8 mouse cellular contexts compared by ENCODE assay signal in the genomic region with DNA sequence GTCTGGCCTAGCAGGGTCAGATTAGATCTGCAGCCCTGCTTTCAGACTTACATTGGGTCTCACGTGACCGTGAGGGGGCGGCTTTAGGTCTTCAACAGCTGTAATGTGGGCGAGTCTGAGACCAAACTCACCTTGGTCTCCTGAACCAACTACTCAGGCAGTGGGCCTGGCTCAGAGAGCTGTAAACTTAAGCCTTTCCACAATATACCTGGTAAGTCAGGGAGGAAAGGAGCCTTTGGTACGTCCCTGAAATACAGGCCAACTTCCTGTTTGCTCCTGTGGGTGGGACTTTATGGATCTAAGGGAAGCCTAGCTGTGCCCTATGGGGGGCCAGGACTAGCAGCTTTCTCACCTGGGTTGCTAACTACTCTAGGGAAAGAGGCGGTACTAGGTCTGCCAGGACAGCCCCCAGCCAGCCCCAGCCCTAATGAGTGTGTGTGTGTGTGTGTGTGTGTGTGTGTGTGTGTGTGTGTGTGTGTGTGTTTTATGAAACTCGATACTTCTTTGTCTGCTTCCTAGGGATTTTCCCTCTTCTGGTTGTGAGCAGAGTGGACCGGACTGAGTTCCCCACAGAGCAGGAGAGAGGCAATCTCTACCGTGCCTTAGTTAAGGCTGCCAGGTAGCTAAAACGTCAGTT. TPM values are rescaled to one million over a fixed set of nuclear protein-coding genes. Genes with fewer than 3 reads are reported as not detected.
DNase-seq lines count a peak whose midpoint lies in the region; ATAC-seq and TF ChIP-seq lines count a peak whose summit lies in the region.

A gene (plus strand): TSS at position 80 of the 637 bp plus-strand sequence.

- H3K4me3 ChIP-seq in heart, embryonic 11.5 days (ENCODE audit: low read depth, low read length) = peak within 1 kb of the TSS; percentile 80
- H3K4me3 ChIP-seq in kidney, embryonic 15.5 days (replicated peaks) = peak within 1 kb of the TSS; percentile 69
- peak within 1 kb of the TSS; percentile 68 for H3K4me3 ChIP-seq in lung, adult 2 months (replicated peaks; ENCODE audit: extremely low read depth, low read depth, low read length)
- peak within 1 kb of the TSS; percentile 63 for H3K4me3 ChIP-seq in stomach, postnatal 0 days (ENCODE audit: low read depth, low read length)

- peak within 1 kb of the TSS; percentile 99 for H3K27ac ChIP-seq in heart, embryonic 11.5 days (ENCODE audit: low read depth, low read length)
- peak within 1 kb of the TSS; percentile 100 for H3K27ac ChIP-seq in kidney, embryonic 15.5 days
- peak within 1 kb of the TSS; percentile 99 for H3K27ac ChIP-seq in stomach, postnatal 0 days (replicated peaks)

- no peak for ATAC-seq in heart, embryonic 11.5 days (replicated peaks; ENCODE audit: insufficient number of reproducible peaks, low FRiP score, low TSS enrichment)
- 0 out of 2 replicates have a peak, but pooled peaks have one; percentile 1 for ATAC-seq in kidney, embryonic 15.5 days (replicated peaks; ENCODE audit: low FRiP score)
- peak; percentile 82 for ATAC-seq in stomach, postnatal 0 days (ENCODE audit: low FRiP score, low TSS enrichment)

- H3K36me3 ChIP-seq in heart, embryonic 11.5 days (ENCODE audit: control insufficient read depth, insufficient read depth, low read length) = peaks cover 8% of the 10 kb centered on the region; the same call in 1 of the 2 replicates
- H3K36me3 ChIP-seq in kidney, embryonic 15.5 days = peaks cover 30% of the 10 kb centered on the region
- H3K36me3 ChIP-seq in stomach, postnatal 0 days (ENCODE audit: control insufficient read depth, insufficient read depth, low read length) = peaks cover 3% of the 10 kb centered on the region; the same call in 1 of the 2 replicates

- peaks cover 18% of the 10 kb centered on the region for H3K4me1 ChIP-seq in heart, embryonic 11.5 days (ENCODE audit: control insufficient read depth, insufficient read depth, low read length)
- H3K4me1 ChIP-seq in kidney, embryonic 15.5 days = peaks cover 54% of the 10 kb centered on the region
- H3K4me1 ChIP-seq in lung, adult 2 months (ENCODE audit: control insufficient read depth, insufficient read depth, low read length) = peaks cover 7% of the 10 kb centered on the region
- H3K4me1 ChIP-seq in stomach, postnatal 0 days (replicated peaks; ENCODE audit: control insufficient read depth, insufficient read depth) = peaks cover 5% of the 10 kb centered on the region; the same call in 1 of the 2 replicates

- no peaks in the 10 kb centered on the region for H3K9me3 ChIP-seq in heart, embryonic 11.5 days (replicated peaks; ENCODE audit: control insufficient read depth, low read length)
- H3K9me3 ChIP-seq in kidney, embryonic 15.5 days (replicated peaks) = no peaks in the 10 kb centered on the region
- H3K9me3 ChIP-seq in stomach, postnatal 0 days (ENCODE audit: control insufficient read depth, low read length) = no peaks in the 10 kb centered on the region

- no peak for TF ChIP-seq CTCF in lung, adult 2 months (IDR thresholded peaks at IDR 0.05; ENCODE audit: insufficient read depth, low read length)
- no peak for TF ChIP-seq CTCF in stomach, postnatal 0 days (IDR thresholded peaks at IDR 0.05; ENCODE audit: low read depth)

- no peaks in the 10 kb centered on the region for H3K27me3 ChIP-seq in heart, embryonic 11.5 days (ENCODE audit: control insufficient read depth, insufficient read depth, low read length)
- no peaks in the 10 kb centered on the region for H3K27me3 ChIP-seq in kidney, embryonic 15.5 days
- H3K27me3 ChIP-seq in stomach, postnatal 0 days (ENCODE audit: control insufficient read depth, insufficient read depth, low read length) = no peaks in the 10 kb centered on the region

- 11% methylated on average over 10 of the region's 10 CpGs for WGBS in heart, embryonic 11.5 days (ENCODE audit: insufficient replicate concordance)
- 4% methylated on average over 10 of the region's 10 CpGs for WGBS in kidney, embryonic 15.5 days
- 15% methylated on average over 10 of the region's 10 CpGs for WGBS in lung, adult 2 months
- WGBS in stomach, postnatal 0 days = 3% methylated on average over 10 of the region's 10 CpGs

- peak within 1 kb of the TSS; percentile 96 for H3K9ac ChIP-seq in heart, embryonic 11.5 days (ENCODE audit: low read depth, low read length)
- H3K9ac ChIP-seq in kidney, embryonic 15.5 days = peak within 1 kb of the TSS; percentile 83
- H3K9ac ChIP-seq in stomach, postnatal 0 days (ENCODE audit: low read length) = peak within 1 kb of the TSS; percentile 85

- TF ChIP-seq EP300 in stomach, postnatal 0 days (optimal IDR thresholded peaks at IDR 0.05) = no peak

- DNase-seq in retina, postnatal 1 day = peak; percentile 34
- DNase-seq in retina, embryonic 14.5 days (ENCODE audit: low spot score) = no peak
- DNase-seq in embryo, embryonic 10.5 days (ENCODE audit: low spot score) = peak; percentile 57
- peak; percentile 59 for DNase-seq in lung, adult 2 months
- DNase-seq in stomach, postnatal 0 days (ENCODE audit: low spot score) = peak; percentile 87
- DNase-seq in testis, postnatal 14 days (ENCODE audit: low spot score) = no peak

- peak within 1 kb of the TSS; percentile 99 for H3K4me2 ChIP-seq in heart, embryonic 11.5 days
- H3K4me2 ChIP-seq in kidney, embryonic 15.5 days = peak within 1 kb of the TSS; percentile 95
- peak within 1 kb of the TSS; percentile 95 for H3K4me2 ChIP-seq in stomach, postnatal 0 days (replicated peaks; ENCODE audit: low read depth)

- TF ChIP-seq POLR2A in lung, adult 2 months (IDR thresholded peaks at IDR 0.05; ENCODE audit: borderline replicate concordance, extremely low read depth, low read depth, low read length) = no peak

RNA-seq across cellular contexts. Expression of the gene that starts here (rescaled TPM):
- polyA plus RNA-seq in heart, embryonic 11.5 days (2014; fragmentation: Nextera tagmentation; extraction: Ambion mirVana) = 35.3 and 38.4 TPM in 2 replicates
- 66.6 and 72.8 TPM in 2 replicates for polyA plus RNA-seq in kidney, embryonic 15.5 days (2015; fragmentation: Nextera tagmentation; extraction: Ambion mirVana)
- 143 TPM in 2 replicates for polyA plus RNA-seq in lung, adult 2 months (2012; rRNA removed)
- 40.1 and 45.0 TPM in 2 replicates for polyA plus RNA-seq in stomach, postnatal 0 days (2015; fragmentation: Nextera tagmentation; extraction: Ambion mirVana)

Comparison
In these comparisons a context has a peak if more than half of its experiments do, and no peak if none do; other contexts are left out.
1. DNase-seq: peak in retina, postnatal 1 day (single experiment), embryo, embryonic 10.5 days (single experiment), lung, adult 2 months (single experiment) and stomach, postnatal 0 days (single experiment); none in retina, embryonic 14.5 days (single experiment) and testis, postnatal 14 days (single experiment).
2. Peak in every context shown above with its lines, with median percentiles within 50 percentile points of each other: H3K27ac ChIP-seq, H3K4me2 ChIP-seq, H3K4me3 ChIP-seq and H3K9ac ChIP-seq.